In genomic region chr13:23584331-23584730, GRCm38 (mm10) we compare ENCODE assay signal across 8 mouse cellular contexts. TPM values are rescaled to one million over a fixed set of nuclear protein-coding genes. Genes with fewer than 3 reads are reported as not detected.
A peak's percentile ranks its signal among the peaks of the same experiment; 100 is the strongest.
DNase-seq lines count a peak whose midpoint lies in the region; ATAC-seq and TF ChIP-seq lines count a peak whose summit lies in the region.

No protein-coding gene starts in this region.

- no peaks in the 10 kb centered on the region for H3K27me3 ChIP-seq in embryonic facial prominence, embryonic 13.5 days
- no peaks in the 10 kb centered on the region for H3K27me3 ChIP-seq in limb, embryonic 14.5 days (ENCODE audit: control insufficient read depth, insufficient read depth, low read length)
- H3K27me3 ChIP-seq in splenic B cell, adult 2 months (ENCODE audit: control insufficient read depth, insufficient read depth, low read length, poor library complexity, severe bottlenecking) = no peaks in the 10 kb centered on the region

- H3K4me3 ChIP-seq in embryonic facial prominence, embryonic 13.5 days = peak overlapping the region; percentile 50
- peak overlapping the region; percentile 45 for H3K4me3 ChIP-seq in limb, embryonic 14.5 days (replicated peaks; ENCODE audit: low read length)

- peak overlapping the region; percentile 78 for H3K9ac ChIP-seq in embryonic facial prominence, embryonic 13.5 days
- peak overlapping the region; percentile 67 for H3K9ac ChIP-seq in limb, embryonic 14.5 days (ENCODE audit: low read depth, low read length, severe bottlenecking)

- DNase-seq in 3134 (ENCODE audit: extremely low read depth, insufficient read length, low spot score) = peak; percentile 35
- peak; percentile 68 for DNase-seq in 416B (ENCODE audit: low read depth)
- DNase-seq in limb, embryonic 14.5 days (ENCODE audit: low spot score) = no peak
- peak; percentile 10 for DNase-seq in splenic B cell, adult 2 months (ENCODE audit: low read depth, low spot score)
- no peak for DNase-seq in kidney, postnatal 14 days
- DNase-seq in layer of hippocampus, adult 9-10 months (ENCODE audit: low spot score) = no peak
- DNase-seq in left cerebral cortex, adult 11 months (ENCODE audit: low spot score) = no peak

- H3K4me2 ChIP-seq in embryonic facial prominence, embryonic 13.5 days = peak overlapping the region; percentile 84
- peak overlapping the region; percentile 80 for H3K4me2 ChIP-seq in limb, embryonic 14.5 days (replicated peaks; ENCODE audit: low read depth, low read length, severe bottlenecking)

- peak overlapping the region; percentile 98 for H3K27ac ChIP-seq in embryonic facial prominence, embryonic 13.5 days
- peak overlapping the region; percentile 94 for H3K27ac ChIP-seq in limb, embryonic 14.5 days (replicated peaks; ENCODE audit: low read depth, low read length)

- peaks cover 34% of the 10 kb centered on the region for H3K4me1 ChIP-seq in embryonic facial prominence, embryonic 13.5 days
- H3K4me1 ChIP-seq in limb, embryonic 14.5 days (ENCODE audit: control insufficient read depth, insufficient read depth, low read length) = peaks cover 25% of the 10 kb centered on the region

- no peaks in the 10 kb centered on the region for H3K9me3 ChIP-seq in embryonic facial prominence, embryonic 13.5 days
- H3K9me3 ChIP-seq in limb, embryonic 14.5 days (ENCODE audit: control insufficient read depth, low read length) = no peaks in the 10 kb centered on the region

- ATAC-seq in embryonic facial prominence, embryonic 13.5 days (ENCODE audit: insufficient number of reproducible peaks, insufficient read depth, low FRiP score, low TSS enrichment, low read depth) = no peak
- no peak for ATAC-seq in limb, embryonic 14.5 days (ENCODE audit: low FRiP score, low read depth)

- TF ChIP-seq POLR2A in limb, embryonic 14.5 days (IDR thresholded peaks at IDR 0.05; ENCODE audit: borderline replicate concordance, extremely low read depth, insufficient read depth, insufficient read length) = no peak

- no peaks in the 10 kb centered on the region for H3K36me3 ChIP-seq in embryonic facial prominence, embryonic 13.5 days
- H3K36me3 ChIP-seq in limb, embryonic 14.5 days (ENCODE audit: control insufficient read depth, insufficient read depth, low read length) = no peaks in the 10 kb centered on the region
- no peaks in the 10 kb centered on the region for H3K36me3 ChIP-seq in splenic B cell, adult 2 months (ENCODE audit: control insufficient read depth, insufficient read depth, low read length, poor library complexity, severe bottlenecking)

RNA-seq across cellular contexts. Expression of gene Hist1h4d, which starts 2.9 kb away (rescaled TPM):
- polyA plus RNA-seq in embryonic facial prominence, embryonic 13.5 days (2015; fragmentation: Nextera tagmentation; extraction: Ambion mirVana) = 141 and 160 TPM in 2 replicates
- polyA plus RNA-seq in limb, embryonic 14.5 days (2012; rRNA removed) = 9.4 and 9.8 TPM in 2 replicates
- polyA plus RNA-seq in limb, embryonic 14.5 days (2014; fragmentation: Nextera tagmentation; extraction: Ambion mirVana) = 95.5 and 101 TPM in 2 replicates

RNA-seq across cellular contexts. Expression of gene Hist1h3d, which starts 8.8 kb away (rescaled TPM):
- polyA plus RNA-seq in embryonic facial prominence, embryonic 13.5 days (2015; fragmentation: Nextera tagmentation; extraction: Ambion mirVana) = 7.6 and 8.4 TPM in 2 replicates
- 30.0 and 33.8 TPM in 2 replicates for polyA plus RNA-seq in limb, embryonic 14.5 days (2012; rRNA removed)
- 6.8 and 10.4 TPM in 2 replicates for polyA plus RNA-seq in limb, embryonic 14.5 days (2014; fragmentation: Nextera tagmentation; extraction: Ambion mirVana)

RNA-seq across cellular contexts. Expression of gene Hist1h2ad, which starts 10.2 kb away (rescaled TPM):
- polyA plus RNA-seq in embryonic facial prominence, embryonic 13.5 days (2015; fragmentation: Nextera tagmentation; extraction: Ambion mirVana) = 1.7 and 3.1 TPM in 2 replicates
- polyA plus RNA-seq in limb, embryonic 14.5 days (2012; rRNA removed) = 6.1 and 13.9 TPM in 2 replicates
- polyA plus RNA-seq in limb, embryonic 14.5 days (2014; fragmentation: Nextera tagmentation; extraction: Ambion mirVana) = 1.2 and 5.3 TPM in 2 replicates

RNA-seq across cellular contexts. Expression of gene Hist1h2bf, which starts 10.3 kb away (rescaled TPM):
- 12.2 and 13.4 TPM in 2 replicates for polyA plus RNA-seq in embryonic facial prominence, embryonic 13.5 days (2015; fragmentation: Nextera tagmentation; extraction: Ambion mirVana)
- 17.8 and 25.9 TPM in 2 replicates for polyA plus RNA-seq in limb, embryonic 14.5 days (2012; rRNA removed)
- polyA plus RNA-seq in limb, embryonic 14.5 days (2014; fragmentation: Nextera tagmentation; extraction: Ambion mirVana) = 5.3 and 8.5 TPM in 2 replicates

RNA-seq across cellular contexts. Expression of gene Hist1h2bg, which starts 13.1 kb away (rescaled TPM):
- 7.5 and 10.6 TPM in 2 replicates for polyA plus RNA-seq in embryonic facial prominence, embryonic 13.5 days (2015; fragmentation: Nextera tagmentation; extraction: Ambion mirVana)
- 38.9 and 60.8 TPM in 2 replicates for polyA plus RNA-seq in limb, embryonic 14.5 days (2012; rRNA removed)
- 6.9 and 10.0 TPM in 2 replicates for polyA plus RNA-seq in limb, embryonic 14.5 days (2014; fragmentation: Nextera tagmentation; extraction: Ambion mirVana)

Comparison
In these comparisons a context has a peak if more than half of its experiments do, and no peak if none do; other contexts are left out.
1. DNase-seq: peak in 3134 (single experiment), 416B (single experiment) and splenic B cell, adult 2 months (single experiment); none in limb, embryonic 14.5 days (single experiment), kidney, postnatal 14 days (single experiment), layer of hippocampus, adult 9-10 months (single experiment) and left cerebral cortex, adult 11 months (single experiment).